Mouse (Mus musculus): Measurements from ENCODE around the gene Qdpr. TPM values are rescaled to one million over a fixed set of nuclear protein-coding genes. Genes with fewer than 3 reads are reported as not detected.
A peak's percentile ranks its signal among the peaks of the same experiment; 100 is the strongest.

Gene Qdpr
- polyA plus RNA-seq, 1 experiment from 2014 or later: 91.3 TPM

- DNase-seq (ENCODE audit: low spot score): peak; percentile 82
- Histone ChIP-seq H3K27ac (ENCODE audit: low read depth, low read length) (no peak overlapping the region), H3K9me3 (replicated peaks; ENCODE audit: control insufficient read depth, low read length) (no peaks in the 10 kb centered on the region), H3K4me2 (ENCODE audit: low read length) (no peak overlapping the region), H3K36me3 (ENCODE audit: control insufficient read depth, insufficient read depth, low read length) (no peaks in the 10 kb centered on the region), H3K9ac (ENCODE audit: low read length) (no peak overlapping the region), H3K4me1 (ENCODE audit: control insufficient read depth, insufficient read depth, low read length) (no peaks in the 10 kb centered on the region), H3K27me3 (replicated peaks; ENCODE audit: control insufficient read depth, insufficient read depth, low read length) (no peaks in the 10 kb centered on the region), H3K4me3 (ENCODE audit: low read depth, low read length) (no peak overlapping the region)
- peak; percentile 94 for ATAC-seq
- 40% methylated on average over 8 of the region's 8 CpGs for WGBS
These were observed 25.8 kb downstream of the Qdpr start for GRCm38 (mm10) chr5:45424021-45424886.

GRCm38 (mm10) chr5:45421881-45422844, 27.9 kb downstream of the Qdpr start:
- DNase-seq (ENCODE audit: low spot score): no peak
- no peak for ATAC-seq

GRCm38 (mm10) chr5:45419841-45420638, 30.0 kb downstream of the Qdpr start:
- no peak overlapping the region for H3K9ac ChIP-seq (ENCODE audit: low read length)
- no peak overlapping the region for H3K4me2 ChIP-seq (ENCODE audit: low read length)
- H3K4me3 ChIP-seq (ENCODE audit: low read depth, low read length): no peak overlapping the region
- no peaks in the 10 kb centered on the region for H3K27me3 ChIP-seq (replicated peaks; ENCODE audit: control insufficient read depth, insufficient read depth, low read length)
- no peak for ATAC-seq
- DNase-seq (ENCODE audit: low spot score): no peak
- WGBS: 70% methylated on average over 10 of the region's 10 CpGs
- H3K4me1 ChIP-seq (ENCODE audit: control insufficient read depth, insufficient read depth, low read length): no peaks in the 10 kb centered on the region
- no peaks in the 10 kb centered on the region for H3K36me3 ChIP-seq (ENCODE audit: control insufficient read depth, insufficient read depth, low read length)
- no peak overlapping the region for H3K27ac ChIP-seq (ENCODE audit: low read depth, low read length)
- no peaks in the 10 kb centered on the region for H3K9me3 ChIP-seq (replicated peaks; ENCODE audit: control insufficient read depth, low read length)

More at GRCm38 (mm10) chr5:45421881-45422844, 27.9 kb downstream of the Qdpr start:
- no peaks in the 10 kb centered on the region for H3K9me3 ChIP-seq (replicated peaks; ENCODE audit: control insufficient read depth, low read length)
- H3K36me3 ChIP-seq (ENCODE audit: control insufficient read depth, insufficient read depth, low read length): no peaks in the 10 kb centered on the region
- H3K9ac ChIP-seq (ENCODE audit: low read length): no peak overlapping the region
- H3K4me3 ChIP-seq (ENCODE audit: low read depth, low read length): no peak overlapping the region
- no peak overlapping the region for H3K4me2 ChIP-seq (ENCODE audit: low read length)
- H3K4me1 ChIP-seq (ENCODE audit: control insufficient read depth, insufficient read depth, low read length): no peaks in the 10 kb centered on the region
- no peaks in the 10 kb centered on the region for H3K27me3 ChIP-seq (replicated peaks; ENCODE audit: control insufficient read depth, insufficient read depth, low read length)
- WGBS: 86% methylated on average over 12 of the region's 12 CpGs
- no peak overlapping the region for H3K27ac ChIP-seq (ENCODE audit: low read depth, low read length)

GRCm38 (mm10) chr5:45417859-45418443, 32.1 kb downstream of the Qdpr start:
- Histone ChIP-seq H3K4me2 (ENCODE audit: low read length) (no peak overlapping the region), H3K4me1 (ENCODE audit: control insufficient read depth, insufficient read depth, low read length) (no peaks in the 10 kb centered on the region), H3K9me3 (replicated peaks; ENCODE audit: control insufficient read depth, low read length) (no peaks in the 10 kb centered on the region), H3K36me3 (ENCODE audit: control insufficient read depth, insufficient read depth, low read length) (no peaks in the 10 kb centered on the region), H3K4me3 (ENCODE audit: low read depth, low read length) (no peak overlapping the region), H3K27me3 (replicated peaks; ENCODE audit: control insufficient read depth, insufficient read depth, low read length) (no peaks in the 10 kb centered on the region), H3K9ac (ENCODE audit: low read length) (no peak overlapping the region), H3K27ac (ENCODE audit: low read depth, low read length) (no peak overlapping the region)
- ATAC-seq (no peak), DNase-seq (ENCODE audit: low spot score) (no peak)
- WGBS: 83% methylated on average over 3 of the region's 3 CpGs

GRCm38 (mm10) chr5:45416478-45416877, 33.6 kb downstream of the Qdpr start:
- WGBS: 88% methylated on average over 3 of the region's 3 CpGs
- DNase-seq (ENCODE audit: low spot score) (no peak), ATAC-seq (no peak)
- Histone ChIP-seq H3K36me3 (ENCODE audit: control insufficient read depth, insufficient read depth, low read length) (no peaks in the 10 kb centered on the region), H3K4me3 (ENCODE audit: low read depth, low read length) (no peak overlapping the region), H3K9me3 (replicated peaks; ENCODE audit: control insufficient read depth, low read length) (no peaks in the 10 kb centered on the region), H3K4me1 (ENCODE audit: control insufficient read depth, insufficient read depth, low read length) (no peaks in the 10 kb centered on the region), H3K9ac (ENCODE audit: low read length) (no peak overlapping the region), H3K4me2 (ENCODE audit: low read length) (no peak overlapping the region), H3K27me3 (replicated peaks; ENCODE audit: control insufficient read depth, insufficient read depth, low read length) (no peaks in the 10 kb centered on the region), H3K27ac (ENCODE audit: low read depth, low read length) (no peak overlapping the region)

- no peak for ATAC-seq
- Histone ChIP-seq H3K27me3 (replicated peaks; ENCODE audit: control insufficient read depth, insufficient read depth, low read length) (no peaks in the 10 kb centered on the region), H3K9ac (ENCODE audit: low read length) (no peak overlapping the region), H3K27ac (ENCODE audit: low read depth, low read length) (no peak overlapping the region), H3K4me1 (ENCODE audit: control insufficient read depth, insufficient read depth, low read length) (no peaks in the 10 kb centered on the region), H3K4me3 (ENCODE audit: low read depth, low read length) (no peak overlapping the region), H3K36me3 (ENCODE audit: control insufficient read depth, insufficient read depth, low read length) (no peaks in the 10 kb centered on the region), H3K4me2 (ENCODE audit: low read length) (no peak overlapping the region), H3K9me3 (replicated peaks; ENCODE audit: control insufficient read depth, low read length) (no peaks in the 10 kb centered on the region)
- no peak for DNase-seq (ENCODE audit: low spot score)
- 75% methylated on average over 2 of the region's 2 CpGs for whole genome bisulfite sequencing
These were observed 43.9 kb downstream of the Qdpr start for GRCm38 (mm10) chr5:45406129-45406528.

- no peaks in the 10 kb centered on the region for H3K9me3 ChIP-seq (replicated peaks; ENCODE audit: control insufficient read depth, low read length)
- DNase-seq (ENCODE audit: low spot score) (peak; percentile 89), ATAC-seq (peak; percentile 81)
- H3K27me3 ChIP-seq (replicated peaks; ENCODE audit: control insufficient read depth, insufficient read depth, low read length): no peaks in the 10 kb centered on the region
- no peak overlapping the region for H3K4me2 ChIP-seq (ENCODE audit: low read length)
- H3K4me3 ChIP-seq (ENCODE audit: low read depth, low read length): no peak overlapping the region
- H3K36me3 ChIP-seq (ENCODE audit: control insufficient read depth, insufficient read depth, low read length): no peaks in the 10 kb centered on the region
- WGBS: 11% methylated on average over 11 of the region's 11 CpGs
- H3K9ac ChIP-seq (ENCODE audit: low read length): no peak overlapping the region
- H3K27ac ChIP-seq (ENCODE audit: low read depth, low read length): no peak overlapping the region
- H3K4me1 ChIP-seq (ENCODE audit: control insufficient read depth, insufficient read depth, low read length): no peaks in the 10 kb centered on the region
These were observed 47.4 kb downstream of the Qdpr start for GRCm38 (mm10) chr5:45402632-45403031.

All from forebrain, embryonic 14.5 days (tissue).